Mouse (Mus musculus): ENCODE measurements at regions not wholly inside any gene's neighbourhood (a gene's known extent, or its start where the extent isn't known, plus 50 kb on each side); places are given as distances from the start of the nearest gene placed in this dataset.

DNA sequence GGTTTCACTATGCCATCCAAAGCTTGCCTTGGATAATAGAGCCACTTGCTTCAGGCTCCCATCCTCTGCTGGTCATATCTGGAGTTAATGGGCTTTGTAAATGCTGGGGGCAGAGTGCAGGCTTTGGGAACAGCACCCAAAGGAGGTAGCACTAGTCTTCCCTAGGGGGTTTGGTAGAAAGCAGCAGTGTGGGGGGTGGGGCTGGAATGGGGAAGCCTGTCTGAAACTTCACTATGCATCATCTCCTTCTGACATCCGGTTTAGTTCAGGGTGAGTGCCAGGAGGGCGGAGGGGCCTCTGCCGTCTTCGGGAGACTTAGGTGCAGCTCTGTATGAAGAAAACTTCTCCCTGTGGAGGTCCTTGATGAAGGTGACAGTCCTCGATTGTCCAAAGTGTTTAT, 124.8 kb downstream of the Cd24a start:
- no peaks in the 10 kb centered on the region for H3K27me3 ChIP-seq (ENCODE audit: control insufficient read depth, insufficient read depth, low read length)
- no peak overlapping the region for H3K4me2 ChIP-seq (ENCODE audit: low read length)
- no peak for DNase-seq
- ATAC-seq (ENCODE audit: low FRiP score, low TSS enrichment), result no peak
- H3K27ac ChIP-seq (replicated peaks; ENCODE audit: low read depth, low read length), result no peak overlapping the region
- no peaks in the 10 kb centered on the region for H3K9me3 ChIP-seq (ENCODE audit: control insufficient read depth, low read length)
- no peak overlapping the region for H3K9ac ChIP-seq (replicated peaks; ENCODE audit: low read length)
- 84% methylated on average over 5 of the region's 5 CpGs for whole genome bisulfite sequencing
- no peaks in the 10 kb centered on the region for H3K4me1 ChIP-seq (ENCODE audit: control insufficient read depth, insufficient read depth, low read length)
- H3K36me3 ChIP-seq (ENCODE audit: control insufficient read depth, insufficient read depth, low read length), result no peaks in the 10 kb centered on the region
- H3K4me3 ChIP-seq (replicated peaks; ENCODE audit: low read depth, low read length), result no peak overlapping the region

GRCm38 (mm10) chr10:43706001-43706988, 128.2 kb downstream of the Cd24a start:
- H3K27me3 ChIP-seq (ENCODE audit: control insufficient read depth, insufficient read depth, low read length), result no peaks in the 10 kb centered on the region
- H3K4me2 ChIP-seq (ENCODE audit: low read length), result no peak overlapping the region
- DNase-seq, result no peak
- no peak for ATAC-seq (ENCODE audit: low FRiP score, low TSS enrichment)
- no peaks in the 10 kb centered on the region for H3K4me1 ChIP-seq (ENCODE audit: control insufficient read depth, insufficient read depth, low read length)
- H3K9ac ChIP-seq (replicated peaks; ENCODE audit: low read length), result no peak overlapping the region
- no peaks in the 10 kb centered on the region for H3K36me3 ChIP-seq (ENCODE audit: control insufficient read depth, insufficient read depth, low read length)
- 66% methylated on average over 17 of the region's 17 CpGs for WGBS
- H3K9me3 ChIP-seq (ENCODE audit: control insufficient read depth, low read length), result no peaks in the 10 kb centered on the region
- no peak overlapping the region for H3K27ac ChIP-seq (replicated peaks; ENCODE audit: low read depth, low read length)
- H3K4me3 ChIP-seq (replicated peaks; ENCODE audit: low read depth, low read length), result no peak overlapping the region

GRCm38 (mm10) chr10:43707011-43707410, 128.9 kb downstream of the Cd24a start:
- 76% methylated on average over 5 of the region's 5 CpGs for WGBS
- no peak overlapping the region for H3K27ac ChIP-seq (replicated peaks; ENCODE audit: low read depth, low read length)
- no peaks in the 10 kb centered on the region for H3K36me3 ChIP-seq (ENCODE audit: control insufficient read depth, insufficient read depth, low read length)
- H3K4me2 ChIP-seq (ENCODE audit: low read length), result no peak overlapping the region
- no peaks in the 10 kb centered on the region for H3K9me3 ChIP-seq (ENCODE audit: control insufficient read depth, low read length)
- H3K27me3 ChIP-seq (ENCODE audit: control insufficient read depth, insufficient read depth, low read length), result no peaks in the 10 kb centered on the region
- H3K4me1 ChIP-seq (ENCODE audit: control insufficient read depth, insufficient read depth, low read length), result no peaks in the 10 kb centered on the region
- DNase-seq (no peak), ATAC-seq (ENCODE audit: low FRiP score, low TSS enrichment) (no peak)
- no peak overlapping the region for H3K9ac ChIP-seq (replicated peaks; ENCODE audit: low read length)
- H3K4me3 ChIP-seq (replicated peaks; ENCODE audit: low read depth, low read length), result no peak overlapping the region

DNA sequence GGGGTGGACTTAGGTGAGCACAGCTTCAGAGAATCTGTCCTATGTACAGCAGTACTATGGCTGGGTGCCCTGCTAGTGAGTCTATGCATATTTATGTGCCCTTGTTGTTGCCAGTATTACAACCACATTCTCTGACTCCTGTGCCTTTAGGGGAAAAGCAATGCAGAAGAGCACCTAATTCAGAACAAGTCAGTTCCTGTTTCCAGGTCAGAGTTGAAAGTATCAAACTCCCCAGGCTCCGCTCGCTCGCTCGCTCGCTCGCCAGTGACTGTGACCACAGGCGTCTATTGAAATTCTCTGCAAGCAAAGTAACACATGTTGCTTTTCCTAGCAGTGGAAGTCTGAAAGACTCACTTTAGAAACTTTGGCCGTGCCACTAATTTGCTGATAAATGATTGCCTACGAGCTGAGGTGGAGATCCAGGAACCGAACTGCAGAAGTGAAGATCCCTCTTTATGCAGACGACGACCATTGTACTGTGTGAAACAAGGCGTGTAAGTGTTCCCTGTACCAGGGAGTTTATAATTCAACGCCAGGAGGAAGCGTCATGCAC, 129.8 kb downstream of the Cd24a start:
- WGBS, result 67% methylated on average over 15 of the region's 15 CpGs
- H3K4me3 ChIP-seq (replicated peaks; ENCODE audit: low read depth, low read length), result no peak overlapping the region
- DNase-seq (no peak), ATAC-seq (ENCODE audit: low FRiP score, low TSS enrichment) (no peak)
- no peak overlapping the region for H3K9ac ChIP-seq (replicated peaks; ENCODE audit: low read length)
- no peak overlapping the region for H3K27ac ChIP-seq (replicated peaks; ENCODE audit: low read depth, low read length)
- no peaks in the 10 kb centered on the region for H3K9me3 ChIP-seq (ENCODE audit: control insufficient read depth, low read length)
- no peaks in the 10 kb centered on the region for H3K36me3 ChIP-seq (ENCODE audit: control insufficient read depth, insufficient read depth, low read length)
- no peaks in the 10 kb centered on the region for H3K4me1 ChIP-seq (ENCODE audit: control insufficient read depth, insufficient read depth, low read length)
- no peaks in the 10 kb centered on the region for H3K27me3 ChIP-seq (ENCODE audit: control insufficient read depth, insufficient read depth, low read length)
- H3K4me2 ChIP-seq (ENCODE audit: low read length), result no peak overlapping the region

DNA sequence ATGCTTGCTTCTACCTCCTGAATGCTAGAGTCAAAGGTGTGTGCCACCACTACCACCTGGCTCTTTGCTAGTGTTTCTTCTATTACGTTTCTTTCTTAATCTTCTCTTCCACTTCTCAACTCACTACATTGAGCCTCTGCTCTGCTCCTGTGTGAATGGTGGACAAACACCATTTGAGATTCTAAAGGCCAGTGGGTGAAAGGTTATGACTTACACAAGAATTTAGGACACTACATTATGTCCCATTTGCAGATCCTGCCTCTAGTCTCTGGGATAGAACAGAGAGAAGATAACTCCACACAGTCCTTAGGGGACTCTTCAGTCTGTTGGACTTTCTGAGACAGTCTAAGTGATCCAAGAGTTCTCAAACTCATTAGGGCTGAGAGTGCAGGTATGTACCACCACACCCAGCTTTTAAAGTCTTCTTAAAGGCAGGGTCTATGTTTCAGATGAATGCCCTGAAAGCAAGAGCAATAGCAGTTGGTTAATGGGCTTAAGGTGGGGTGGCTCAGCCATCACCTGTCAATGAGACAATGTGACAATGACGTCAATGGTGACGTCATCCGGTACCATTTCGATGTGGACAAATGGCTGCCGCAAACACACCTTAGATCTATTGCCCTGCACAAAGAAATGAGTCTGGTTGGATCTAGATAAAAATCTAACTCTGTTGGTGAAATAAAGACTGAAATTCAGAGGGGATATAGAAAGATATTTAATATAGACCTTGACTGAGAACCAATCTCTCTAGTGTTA, 131.4 kb downstream of the Cd24a start:
- no peaks in the 10 kb centered on the region for H3K4me1 ChIP-seq (ENCODE audit: control insufficient read depth, insufficient read depth, low read length)
- ATAC-seq (ENCODE audit: low FRiP score, low TSS enrichment), result no peak
- H3K4me2 ChIP-seq (ENCODE audit: low read length), result no peak overlapping the region
- no peaks in the 10 kb centered on the region for H3K9me3 ChIP-seq (ENCODE audit: control insufficient read depth, low read length)
- H3K36me3 ChIP-seq (ENCODE audit: control insufficient read depth, insufficient read depth, low read length), result no peaks in the 10 kb centered on the region
- H3K4me3 ChIP-seq (replicated peaks; ENCODE audit: low read depth, low read length), result no peak overlapping the region
- H3K9ac ChIP-seq (replicated peaks; ENCODE audit: low read length), result no peak overlapping the region
- DNase-seq, result no peak
- no peaks in the 10 kb centered on the region for H3K27me3 ChIP-seq (ENCODE audit: control insufficient read depth, insufficient read depth, low read length)
- H3K27ac ChIP-seq (replicated peaks; ENCODE audit: low read depth, low read length), result no peak overlapping the region
- 92% methylated on average over 6 of the region's 6 CpGs for WGBS

GRCm38 (mm10) chr10:43710186-43710885, 132.3 kb downstream of the Cd24a start:
- no peak for ATAC-seq (ENCODE audit: low FRiP score, low TSS enrichment)
- H3K27me3 ChIP-seq (ENCODE audit: control insufficient read depth, insufficient read depth, low read length), result no peaks in the 10 kb centered on the region
- 90% methylated on average over 8 of the region's 8 CpGs for WGBS
- no peaks in the 10 kb centered on the region for H3K4me1 ChIP-seq (ENCODE audit: control insufficient read depth, insufficient read depth, low read length)
- H3K4me2 ChIP-seq (ENCODE audit: low read length), result no peak overlapping the region
- no peak overlapping the region for H3K27ac ChIP-seq (replicated peaks; ENCODE audit: low read depth, low read length)
- H3K9ac ChIP-seq (replicated peaks; ENCODE audit: low read length), result no peak overlapping the region
- no peak overlapping the region for H3K4me3 ChIP-seq (replicated peaks; ENCODE audit: low read depth, low read length)
- no peaks in the 10 kb centered on the region for H3K36me3 ChIP-seq (ENCODE audit: control insufficient read depth, insufficient read depth, low read length)
- no peak for DNase-seq
- no peaks in the 10 kb centered on the region for H3K9me3 ChIP-seq (ENCODE audit: control insufficient read depth, low read length)

DNA sequence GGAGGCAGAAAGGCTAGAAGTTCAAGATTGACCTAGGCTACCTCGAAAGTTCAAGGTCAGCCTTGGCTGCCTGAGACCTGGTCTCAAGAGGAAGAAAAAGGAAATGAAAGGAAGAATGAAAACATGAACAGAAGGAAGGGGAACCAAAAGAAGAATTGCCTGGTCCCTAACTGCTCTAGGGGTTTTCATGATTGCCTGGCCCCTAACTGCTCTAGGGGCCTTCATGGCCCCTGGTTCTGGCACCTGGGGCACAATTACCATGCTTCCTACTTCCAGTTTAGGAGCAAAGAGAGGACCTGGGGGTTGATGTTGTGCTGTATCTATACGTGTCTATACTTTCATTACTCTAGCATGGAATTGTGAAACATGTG, 132.8 kb downstream of the Cd24a start:
- no peaks in the 10 kb centered on the region for H3K36me3 ChIP-seq (ENCODE audit: control insufficient read depth, insufficient read depth, low read length)
- no peak overlapping the region for H3K4me2 ChIP-seq (ENCODE audit: low read length)
- no peaks in the 10 kb centered on the region for H3K27me3 ChIP-seq (ENCODE audit: control insufficient read depth, insufficient read depth, low read length)
- no peak overlapping the region for H3K9ac ChIP-seq (replicated peaks; ENCODE audit: low read length)
- H3K27ac ChIP-seq (replicated peaks; ENCODE audit: low read depth, low read length), result no peak overlapping the region
- ATAC-seq (ENCODE audit: low FRiP score, low TSS enrichment) (no peak), DNase-seq (no peak)
- no peak overlapping the region for H3K4me3 ChIP-seq (replicated peaks; ENCODE audit: low read depth, low read length)
- H3K4me1 ChIP-seq (ENCODE audit: control insufficient read depth, insufficient read depth, low read length), result no peaks in the 10 kb centered on the region
- no peaks in the 10 kb centered on the region for H3K9me3 ChIP-seq (ENCODE audit: control insufficient read depth, low read length)
- WGBS, result 86% methylated on average over 2 of the region's 2 CpGs

GRCm38 (mm10) chr10:43712657-43713056, 134.6 kb downstream of the Cd24a start:
- no peak overlapping the region for H3K9ac ChIP-seq (replicated peaks; ENCODE audit: low read length)
- no peaks in the 10 kb centered on the region for H3K36me3 ChIP-seq (ENCODE audit: control insufficient read depth, insufficient read depth, low read length)

More at GRCm38 (mm10) chr10:43712657-43713056, 134.6 kb downstream of the Cd24a start:
- Histone ChIP-seq H3K27me3 (ENCODE audit: control insufficient read depth, insufficient read depth, low read length) (no peaks in the 10 kb centered on the region), H3K4me3 (replicated peaks; ENCODE audit: low read depth, low read length) (no peak overlapping the region), H3K4me2 (ENCODE audit: low read length) (no peak overlapping the region), H3K4me1 (ENCODE audit: control insufficient read depth, insufficient read depth, low read length) (no peaks in the 10 kb centered on the region), H3K9me3 (ENCODE audit: control insufficient read depth, low read length) (no peaks in the 10 kb centered on the region), H3K27ac (replicated peaks; ENCODE audit: low read depth, low read length) (no peak overlapping the region)
- ATAC-seq (ENCODE audit: low FRiP score, low TSS enrichment) (no peak), DNase-seq (no peak)

All from midbrain, embryonic 14.5 days (tissue).